Mouse (Mus musculus): ENCODE results near the gene Ergic2. TPM values are rescaled to one million over a fixed set of nuclear protein-coding genes. Genes with fewer than 3 reads are reported as not detected.

Gene Ergic2
- 11.8 and 13.9 TPM in 2 replicates for polyA plus RNA-seq (2012; rRNA removed)

DNA sequence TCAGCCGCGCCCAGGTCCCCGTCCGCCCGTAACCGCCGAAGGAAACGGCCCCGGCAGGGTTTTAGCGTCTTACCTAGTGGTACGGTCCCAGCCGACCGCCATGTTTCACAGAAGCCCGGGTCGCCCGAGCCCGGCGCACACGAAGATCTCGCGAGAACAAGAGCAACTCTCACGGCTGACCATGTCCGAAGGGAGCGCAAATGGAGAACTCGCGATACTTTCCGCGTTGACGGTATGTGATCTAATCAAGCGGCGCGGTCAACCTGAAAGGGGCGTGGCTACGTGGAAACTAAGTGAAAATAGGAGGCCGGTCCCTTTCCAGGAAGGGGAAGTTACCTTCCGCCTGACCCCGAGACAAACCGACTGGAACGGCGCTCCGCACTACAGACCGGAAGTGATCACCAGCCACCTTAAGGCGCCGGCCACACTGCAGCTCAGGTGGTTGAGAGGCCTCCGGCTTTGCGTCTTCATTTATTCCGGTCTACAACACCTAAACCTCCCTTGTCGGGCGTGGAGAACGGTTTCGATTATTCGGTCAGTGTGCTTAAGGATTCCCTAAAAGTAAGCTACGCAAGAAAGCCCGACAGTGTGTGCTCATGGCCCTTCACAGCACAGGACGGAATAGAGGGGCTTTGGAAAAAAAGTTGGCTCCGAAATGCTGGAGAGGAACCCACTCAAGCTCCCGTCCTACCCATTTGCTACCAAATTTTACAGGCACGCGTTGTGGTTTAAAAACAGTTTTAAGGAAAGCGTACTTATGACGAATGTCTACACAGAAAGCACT, at the start of gene Ergic2:
Ergic2 (minus strand) TSS at position 478 of the 784 bp plus-strand sequence.
- DNase-seq (ENCODE audit: low read depth in 1 of 2, low spot score in 2 of 2): peak; percentile 97 to 100
- Histone ChIP-seq H3K27me3 (ENCODE audit: control insufficient read depth, insufficient read depth, low read length) (no peaks in the 10 kb centered on the region), H3K4me1 (ENCODE audit: control insufficient read depth, insufficient read depth, insufficient read length) (no peaks in the 10 kb centered on the region; the same call in none of the 2 replicates), H3K27ac (ENCODE audit: insufficient read depth, low read length) (peak within 1 kb of the TSS; percentile 83), H3K4me3 (ENCODE audit: extremely low read depth, insufficient read depth, insufficient read length) (peak within 1 kb of the TSS; percentile 65), H3K36me3 (ENCODE audit: control insufficient read depth, insufficient read depth, low read length) (no peaks in the 10 kb centered on the region)
- TF ChIP-seq CTCF (IDR thresholded peaks at IDR 0.05; ENCODE audit: extremely low read depth, insufficient read depth, insufficient read length, insufficient replicate concordance) (no peak), POLR2A (IDR thresholded peaks at IDR 0.05; ENCODE audit: low read depth, low read length) (peak; percentile 76)
- under 1% methylated on average over 61 of the region's 61 CpGs for WGBS

DNA sequence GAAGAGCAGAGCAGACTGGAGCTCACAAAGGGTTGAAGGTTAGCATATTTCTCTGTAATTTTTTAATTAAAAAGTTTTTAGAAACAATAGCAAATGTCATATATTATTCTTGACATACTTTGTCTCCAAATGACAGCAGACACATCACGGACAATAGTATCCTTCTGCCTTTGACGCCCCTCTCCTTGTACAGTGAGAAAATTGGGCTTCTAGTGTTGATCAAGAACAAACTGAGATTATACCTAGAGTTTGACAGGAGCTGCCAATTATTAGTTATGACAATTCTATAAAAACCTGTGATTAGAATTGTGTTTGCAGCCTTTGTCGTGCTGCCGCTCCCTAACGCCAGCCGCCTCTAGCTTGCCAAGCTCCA, 48.5 kb upstream of the Ergic2 start:
- Histone ChIP-seq H3K27ac (ENCODE audit: insufficient read depth, low read length) (no peak overlapping the region), H3K4me3 (ENCODE audit: extremely low read depth, insufficient read depth, insufficient read length) (no peak overlapping the region)
- 97% methylated on average over 6 of the region's 6 CpGs for WGBS

DNA sequence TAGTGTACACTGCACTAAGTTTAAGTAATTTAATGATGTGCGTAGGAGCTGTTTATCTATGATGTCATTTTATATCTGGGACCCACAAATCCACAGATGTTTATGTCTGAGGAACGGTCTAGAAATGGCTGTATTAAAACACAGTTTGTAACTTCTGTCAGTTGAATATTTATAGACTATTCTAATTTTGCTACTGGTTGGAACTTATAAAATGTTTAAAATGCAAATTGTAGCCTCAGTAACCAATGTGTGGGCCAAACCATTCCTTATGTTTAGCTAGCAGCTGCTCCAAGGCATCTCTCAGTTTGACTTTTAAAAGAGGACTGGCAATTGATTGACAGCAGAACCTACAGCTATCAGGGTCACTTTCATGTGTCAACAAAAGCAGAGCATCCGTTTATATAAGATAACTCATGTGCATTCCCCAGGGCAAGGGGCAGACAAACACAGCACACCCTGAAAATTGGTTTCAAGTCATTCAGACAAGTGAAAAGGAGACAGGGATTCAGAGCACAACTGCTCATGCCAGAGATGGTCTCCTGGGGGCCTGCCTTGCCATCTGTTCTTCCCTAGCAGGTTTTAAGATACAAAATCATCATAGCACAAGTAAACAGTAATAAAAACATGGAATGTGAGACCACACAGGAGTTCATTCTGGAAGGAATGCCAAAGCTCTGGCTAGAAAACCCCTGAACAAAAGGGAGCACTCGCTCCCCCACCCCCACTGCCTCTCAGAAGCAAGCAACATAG, 48.0 kb upstream of the Ergic2 start:
- H3K27ac ChIP-seq (ENCODE audit: insufficient read depth, low read length): no peak overlapping the region
- no peak for TF ChIP-seq POLR2A (IDR thresholded peaks at IDR 0.05; ENCODE audit: low read depth, low read length)
- no peak for TF ChIP-seq CTCF (IDR thresholded peaks at IDR 0.05; ENCODE audit: extremely low read depth, insufficient read depth, insufficient read length, insufficient replicate concordance)
- H3K27me3 ChIP-seq (ENCODE audit: control insufficient read depth, insufficient read depth, low read length): no peaks in the 10 kb centered on the region
- H3K4me1 ChIP-seq (ENCODE audit: control insufficient read depth, insufficient read depth, insufficient read length): no peaks in the 10 kb centered on the region; the same call in 1 of the 2 replicates
- H3K4me3 ChIP-seq (ENCODE audit: extremely low read depth, insufficient read depth, insufficient read length): no peak overlapping the region
- no peak for DNase-seq (ENCODE audit: low read depth in 1 of 2, low spot score in 2 of 2)
- no peaks in the 10 kb centered on the region for H3K36me3 ChIP-seq (ENCODE audit: control insufficient read depth, insufficient read depth, low read length)
- 71% methylated on average over 4 of the region's 4 CpGs for WGBS

More for the DNA sequence above, 48.5 kb upstream of the Ergic2 start:
- Histone ChIP-seq H3K4me1 (ENCODE audit: control insufficient read depth, insufficient read depth, insufficient read length) (no peaks in the 10 kb centered on the region; the same call in 1 of the 2 replicates), H3K36me3 (ENCODE audit: control insufficient read depth, insufficient read depth, low read length) (no peaks in the 10 kb centered on the region), H3K27me3 (ENCODE audit: control insufficient read depth, insufficient read depth, low read length) (no peaks in the 10 kb centered on the region)
- TF ChIP-seq POLR2A (IDR thresholded peaks at IDR 0.05; ENCODE audit: low read depth, low read length): no peak
- no peak for DNase-seq (ENCODE audit: low read depth in 1 of 2, low spot score in 2 of 2)

DNA sequence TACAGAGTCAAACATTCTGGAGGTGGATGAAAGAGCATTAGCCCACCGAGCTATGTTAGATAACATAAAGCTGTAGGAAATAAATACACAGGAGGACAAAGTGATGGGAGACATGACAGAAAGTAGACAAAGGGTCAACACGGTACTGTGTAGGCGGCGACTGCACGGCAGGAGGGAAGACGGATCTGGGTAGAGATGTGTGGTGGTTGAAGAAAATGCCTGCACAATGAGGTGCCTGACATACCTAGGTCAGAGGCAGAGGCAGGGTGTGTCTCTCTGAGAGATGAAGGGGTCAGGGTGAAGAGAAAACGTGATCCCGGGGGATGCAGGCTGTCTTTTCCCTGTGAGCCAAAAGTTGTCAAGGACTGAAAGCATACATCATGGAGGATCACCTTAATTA, 46.9 kb upstream of the Ergic2 start:
- Histone ChIP-seq H3K27ac (ENCODE audit: insufficient read depth, low read length) (no peak overlapping the region), H3K4me1 (ENCODE audit: control insufficient read depth, insufficient read depth, insufficient read length) (no peaks in the 10 kb centered on the region; the same call in 1 of the 2 replicates), H3K36me3 (ENCODE audit: control insufficient read depth, insufficient read depth, low read length) (no peaks in the 10 kb centered on the region), H3K4me3 (ENCODE audit: extremely low read depth, insufficient read depth, insufficient read length) (no peak overlapping the region), H3K27me3 (ENCODE audit: control insufficient read depth, insufficient read depth, low read length) (no peaks in the 10 kb centered on the region)
- 89% methylated on average over 8 of the region's 8 CpGs for WGBS
- TF ChIP-seq POLR2A (IDR thresholded peaks at IDR 0.05; ENCODE audit: low read depth, low read length) (no peak), CTCF (IDR thresholded peaks at IDR 0.05; ENCODE audit: extremely low read depth, insufficient read depth, insufficient read length, insufficient replicate concordance) (no peak)
- DNase-seq (ENCODE audit: low read depth in 1 of 2, low spot score in 2 of 2): no peak

DNA sequence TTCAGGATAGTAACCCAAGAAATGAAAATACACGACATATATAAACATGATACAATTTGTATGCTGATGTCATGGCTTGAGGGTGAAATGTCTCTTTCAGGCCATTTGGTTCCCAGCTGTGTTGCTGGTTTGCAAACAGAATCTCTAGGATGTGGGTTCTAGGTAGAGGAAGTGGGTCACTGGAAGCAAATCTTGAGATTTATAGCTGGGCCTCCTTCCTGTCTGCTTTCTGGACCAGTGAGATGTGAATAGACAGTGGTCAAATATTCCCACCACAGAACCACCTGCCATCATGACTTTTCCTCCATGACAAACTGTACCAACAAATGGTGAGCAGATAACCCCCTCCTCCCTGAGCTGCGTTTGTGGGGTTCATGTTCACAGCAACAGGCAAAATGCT, 45.6 kb upstream of the Ergic2 start:
- TF ChIP-seq POLR2A (IDR thresholded peaks at IDR 0.05; ENCODE audit: low read depth, low read length): no peak
- TF ChIP-seq CTCF (IDR thresholded peaks at IDR 0.05; ENCODE audit: extremely low read depth, insufficient read depth, insufficient read length, insufficient replicate concordance): no peak
- H3K4me1 ChIP-seq (ENCODE audit: control insufficient read depth, insufficient read depth, insufficient read length): no peaks in the 10 kb centered on the region; the same call in 1 of the 2 replicates
- no peaks in the 10 kb centered on the region for H3K27me3 ChIP-seq (ENCODE audit: control insufficient read depth, insufficient read depth, low read length)
- no peak overlapping the region for H3K4me3 ChIP-seq (ENCODE audit: extremely low read depth, insufficient read depth, insufficient read length)
- 19% methylated on average over 2 of the region's 2 CpGs for WGBS
- no peak for DNase-seq (ENCODE audit: low read depth in 1 of 2, low spot score in 2 of 2)
- no peaks in the 10 kb centered on the region for H3K36me3 ChIP-seq (ENCODE audit: control insufficient read depth, insufficient read depth, low read length)
- H3K27ac ChIP-seq (ENCODE audit: insufficient read depth, low read length): no peak overlapping the region

DNA sequence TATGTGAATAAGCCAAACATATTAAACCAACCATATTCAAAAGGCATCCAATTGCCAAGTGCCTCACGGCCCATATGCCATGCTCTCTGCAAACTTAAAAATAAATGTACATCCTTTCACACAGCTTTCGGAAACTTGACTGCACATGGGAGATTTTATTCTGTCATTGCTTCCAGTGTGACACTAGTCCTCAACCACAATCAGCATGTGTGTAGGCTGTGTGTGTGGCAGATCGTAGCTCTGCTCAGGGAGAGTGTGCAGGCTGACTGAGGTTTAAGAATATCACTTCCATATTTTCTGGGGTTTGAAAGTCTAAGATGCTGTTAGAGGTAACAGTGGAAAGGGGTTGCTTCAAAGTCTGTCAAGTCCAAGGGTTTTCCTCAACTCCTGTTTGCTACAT, 43.9 kb upstream of the Ergic2 start:
- DNase-seq (ENCODE audit: low read depth in 1 of 2, low spot score in 2 of 2): no peak
- Histone ChIP-seq H3K4me1 (ENCODE audit: control insufficient read depth, insufficient read depth, insufficient read length) (no peaks in the 10 kb centered on the region; the same call in 1 of the 2 replicates), H3K36me3 (ENCODE audit: control insufficient read depth, insufficient read depth, low read length) (no peaks in the 10 kb centered on the region), H3K4me3 (ENCODE audit: extremely low read depth, insufficient read depth, insufficient read length) (no peak overlapping the region), H3K27me3 (ENCODE audit: control insufficient read depth, insufficient read depth, low read length) (no peaks in the 10 kb centered on the region), H3K27ac (ENCODE audit: insufficient read depth, low read length) (no peak overlapping the region)
- 76% methylated on average over 3 of the region's 3 CpGs for WGBS
- no peak for TF ChIP-seq CTCF (IDR thresholded peaks at IDR 0.05; ENCODE audit: extremely low read depth, insufficient read depth, insufficient read length, insufficient replicate concordance)
- TF ChIP-seq POLR2A (IDR thresholded peaks at IDR 0.05; ENCODE audit: low read depth, low read length): no peak
